Mouse (Mus musculus): ENCODE measurements around the gene Inhbe.

Gene Inhbe

GRCm38 (mm10) chr10:127353909-127354895, at the start of gene Inhbe:
TSS of gene Inhbe (minus strand) at chr10:127354411.
- in situ Hi-C loops (cut with MboI), result no loop called here

GRCm38 (mm10) chr10:127391774-127392173, 37.6 kb upstream of the Inhbe start:
- in situ Hi-C loops (cut with MboI), result no loop called here

GRCm38 (mm10) chr10:127381743-127382134, 27.5 kb upstream of the Inhbe start:
- in situ Hi-C loops (cut with MboI), result no loop called here

GRCm38 (mm10) chr10:127380767-127381742, 26.8 kb upstream of the Inhbe start:
- in situ Hi-C loops (cut with MboI), result no loop called here

- in situ Hi-C loops (cut with MboI), result no loop called here
Measured at GRCm38 (mm10) chr10:127380251-127380691, 26.1 kb upstream of the Inhbe start, which contains the start of gene R3hdm2. TSS of gene R3hdm2 (plus strand) at chr10:127380327.

GRCm38 (mm10) chr10:127379654-127380053, 25.4 kb upstream of the Inhbe start:
- in situ Hi-C loops (cut with MboI), result no loop called here

- in situ Hi-C loops (cut with MboI), result no loop called here
Measured at GRCm38 (mm10) chr10:127377700-127378099, 23.5 kb upstream of the Inhbe start.

GRCm38 (mm10) chr10:127371023-127371422, 16.8 kb upstream of the Inhbe start:
- in situ Hi-C loops (cut with MboI), result no loop called here

GRCm38 (mm10) chr10:127369834-127370820, 15.9 kb upstream of the Inhbe start, which contains the start of gene Inhbc:
TSS of gene Inhbc (minus strand) at chr10:127370431.
- in situ Hi-C loops (cut with MboI), result no loop called here

GRCm38 (mm10) chr10:127368273-127368672, 14.1 kb upstream of the Inhbe start:
- in situ Hi-C loops (cut with MboI), result no loop called here

- in situ Hi-C loops (cut with MboI), result no loop called here
Measured at GRCm38 (mm10) chr10:127367116-127367515, 12.9 kb upstream of the Inhbe start.

- in situ Hi-C loops (cut with MboI), result no loop called here
Measured at GRCm38 (mm10) chr10:127360714-127361113, 6.5 kb upstream of the Inhbe start.

GRCm38 (mm10) chr10:127355336-127355735, 1.1 kb upstream of the Inhbe start:
- in situ Hi-C loops (cut with MboI), result no loop called here

GRCm38 (mm10) chr10:127352766-127353165, 1.4 kb downstream of the Inhbe start:
- in situ Hi-C loops (cut with MboI), result no loop called here

- in situ Hi-C loops (cut with MboI), result no loop called here
Measured at GRCm38 (mm10) chr10:127352187-127352586, 2.0 kb downstream of the Inhbe start.

GRCm38 (mm10) chr10:127351719-127352118, 2.5 kb downstream of the Inhbe start:
- in situ Hi-C loops (cut with MboI), result no loop called here

- in situ Hi-C loops (cut with MboI), result no loop called here
Measured at GRCm38 (mm10) chr10:127351285-127351595, 3.0 kb downstream of the Inhbe start.

GRCm38 (mm10) chr10:127350594-127351284, 3.5 kb downstream of the Inhbe start:
- in situ Hi-C loops (cut with MboI), result no loop called here

GRCm38 (mm10) chr10:127349810-127350209, 4.4 kb downstream of the Inhbe start:
- in situ Hi-C loops (cut with MboI), result no loop called here

GRCm38 (mm10) chr10:127348957-127349356, 5.3 kb downstream of the Inhbe start:
- in situ Hi-C loops (cut with MboI), result no loop called here

Measured in mature B cell (primary cell).